Mouse (Mus musculus) layer of hippocampus, postnatal 36 days (tissue): ENCODE results near the gene Eif4g2. TPM values are rescaled to one million over a fixed set of nuclear protein-coding genes. Genes with fewer than 3 reads are reported as not detected.
A peak's percentile ranks its signal among the peaks of the same experiment; 100 is the strongest.

Experiments
- DNase-seq, 2 experiments: peaks; one replicate each; pipeline ENCODE4 v3.0.0; 2022
- total RNA-seq, 2 experiments: library from RNA; stranded (reverse); gene quantifications; 2 replicates each; pipeline ENCODE4 v1.2.3; 2021

Gene Eif4g2
- 100 to 1,000 TPM; 665 to 701 TPM for total RNA-seq

GRCm38 (mm10) chr7:111082822-111083732, at the start of gene Eif4g2:
Gene Eif4g2 (minus strand): TSS chr7:111083030.
- DNase-seq, result peak; percentile 99

GRCm38 (mm10) chr7:111132596-111132995, 49.8 kb upstream of the Eif4g2 start:
- no peak for DNase-seq

GRCm38 (mm10) chr7:111126636-111127395, 44.0 kb upstream of the Eif4g2 start:
- DNase-seq, result no peak

- no peak for DNase-seq
Observed at GRCm38 (mm10) chr7:111123761-111124546, 41.1 kb upstream of the Eif4g2 start.

GRCm38 (mm10) chr7:111122531-111123130, 39.8 kb upstream of the Eif4g2 start:
- DNase-seq, result peak; percentile 98

- no peak for DNase-seq
Observed at GRCm38 (mm10) chr7:111122084-111122530, 39.3 kb upstream of the Eif4g2 start.

- DNase-seq, result peak; percentile 8 to 21
Observed at GRCm38 (mm10) chr7:111121522-111121921, 38.7 kb upstream of the Eif4g2 start.

GRCm38 (mm10) chr7:111109561-111109960, 26.7 kb upstream of the Eif4g2 start:
- no peak for DNase-seq

- no peak for DNase-seq
Observed at GRCm38 (mm10) chr7:111109161-111109560, 26.3 kb upstream of the Eif4g2 start.

- no peak for DNase-seq
Observed at GRCm38 (mm10) chr7:111098196-111098595, 15.4 kb upstream of the Eif4g2 start.

GRCm38 (mm10) chr7:111095169-111095568, 12.3 kb upstream of the Eif4g2 start:
- no peak for DNase-seq

GRCm38 (mm10) chr7:111085153-111085552, 2.3 kb upstream of the Eif4g2 start:
- DNase-seq, result no peak

GRCm38 (mm10) chr7:111084443-111084842, 1.6 kb upstream of the Eif4g2 start:
- DNase-seq, result no peak

GRCm38 (mm10) chr7:111083733-111084120, 897 bp upstream of the Eif4g2 start:
- DNase-seq, result no peak

- DNase-seq, result peak; percentile 83 to 86
Observed at GRCm38 (mm10) chr7:111082043-111082821, 598 bp downstream of the Eif4g2 start.

GRCm38 (mm10) chr7:111080876-111081275, 2.0 kb downstream of the Eif4g2 start:
- DNase-seq, result no peak

- no peak for DNase-seq
Observed at GRCm38 (mm10) chr7:111080026-111080425, 2.8 kb downstream of the Eif4g2 start.

- DNase-seq, result no peak
Observed at GRCm38 (mm10) chr7:111078271-111078670, 4.6 kb downstream of the Eif4g2 start.

- DNase-seq, result no peak
Observed at GRCm38 (mm10) chr7:111075288-111075687, 7.5 kb downstream of the Eif4g2 start.

- DNase-seq, result no peak
Observed at GRCm38 (mm10) chr7:111072410-111072809, 10.4 kb downstream of the Eif4g2 start.

- DNase-seq, result no peak
Observed at GRCm38 (mm10) chr7:111070167-111070496, 12.7 kb downstream of the Eif4g2 start.
